Mouse (Mus musculus) limb, embryonic 14.5 days (tissue): ENCODE data around the gene Rpl27a. TPM values are rescaled to one million over a fixed set of nuclear protein-coding genes. Genes with fewer than 3 reads are reported as not detected.

ENCODE experiments used
- ATAC-seq: fragments of 200-750 bp; cut with Nextera tagmentation; 2 replicates; pipeline ENCODE4 v1.8.0; 2017; ENCODE audit warnings: low read depth, moderate number of reproducible peaks, moderate TSS enrichment; ENCODE audit not compliant: low FRiP score
- DNase-seq: peaks from one replicate; pipeline ENCODE4 v3.0.0-alpha.2; 2015; ENCODE audit warnings: low spot score
- H3K27ac ChIP-seq: fragments of 300-500 bp; sonication (generic); replicated peaks from 2 replicates; pipeline ENCODE4 v1.5.1; 2014; ENCODE audit warnings: low read depth, mild to moderate bottlenecking, low read length, moderate library complexity, mixed read lengths
- H3K27me3 ChIP-seq: fragments of 300-500 bp; sonication (generic); 2 replicates; pipeline ENCODE4 v1.6.1; 2014; ENCODE audit warnings: low read length, mixed read lengths; ENCODE audit not compliant: control insufficient read depth, insufficient read depth
- H3K36me3 ChIP-seq: fragments of 300-500 bp; sonication (generic); 2 replicates; pipeline ENCODE4 v1.6.1; 2014; ENCODE audit warnings: mild to moderate bottlenecking, low read length, moderate library complexity, mixed read lengths; ENCODE audit not compliant: control insufficient read depth, insufficient read depth
- H3K4me1 ChIP-seq: fragments of 300-500 bp; sonication (generic); 2 replicates; pipeline ENCODE4 v1.6.1; 2014; ENCODE audit warnings: antibody characterized with exemption, low read length, mixed read lengths; ENCODE audit not compliant: control insufficient read depth, insufficient read depth
- H3K4me2 ChIP-seq: fragments of 300-500 bp; sonication (generic); replicated peaks from 2 replicates; pipeline ENCODE4 v1.6.1; 2014; ENCODE audit warnings: low read depth, mild to moderate bottlenecking, low read length, moderate library complexity; ENCODE audit not compliant: severe bottlenecking
- H3K4me3 ChIP-seq: fragments of 300-500 bp; sonication (generic); replicated peaks from 2 replicates; pipeline ENCODE4 v1.5.1; 2014; ENCODE audit warnings: low read length
- H3K9ac ChIP-seq: fragments of 300-500 bp; sonication (generic); 2 replicates; pipeline ENCODE4 v1.6.1; 2014; ENCODE audit warnings: mild to moderate bottlenecking, low read depth, low read length, moderate library complexity; ENCODE audit not compliant: severe bottlenecking
- H3K9me3 ChIP-seq: fragments of 300-500 bp; sonication (generic); 2 replicates; pipeline ENCODE4 v1.6.1; 2016; ENCODE audit warnings: low read length; ENCODE audit not compliant: control insufficient read depth
- POLR2A ChIP-seq: fragments of 200-500 bp; IDR thresholded peaks from 2 replicates; pipeline ENCODE4 v1.8.0; 2012; ENCODE audit warnings: inconsistent platforms, mild to moderate bottlenecking, moderate library complexity, borderline replicate concordance; ENCODE audit not compliant: insufficient read depth, insufficient read length; ENCODE audit errors: extremely low read depth
- WGBS: fragments of 180-500 bp; shearing (Covaris S2); extraction: QIAGEN DNeasy Blood & Tissue Kit; methylation state at CpG from one replicate; pipeline ENCODE4 v1.1.7; 2014; 5-methylcytosine and 5-hydroxymethylcytosine counted together
- polyA plus RNA-seq, 2 experiments: library from polyadenylated mRNA; depleted of rRNA in 1 of 2; stranded (reverse) in 1 of 2; unstranded in 1 of 2; fragments of >200 nt; fragmentation: Nextera tagmentation in 1 of 2; extraction: Ambion mirVana in 1 of 2; gene quantifications; 2 replicates each; pipeline versions ENCODE4 v1.2.1 to v1.2.3; 2012 to 2014

Gene Rpl27a
- polyA plus RNA-seq (2012; rRNA removed) (705 and 923 TPM in 2 replicates), polyA plus RNA-seq (2014; fragmentation: Nextera tagmentation; extraction: Ambion mirVana) (161 and 165 TPM in 2 replicates)

DNA sequence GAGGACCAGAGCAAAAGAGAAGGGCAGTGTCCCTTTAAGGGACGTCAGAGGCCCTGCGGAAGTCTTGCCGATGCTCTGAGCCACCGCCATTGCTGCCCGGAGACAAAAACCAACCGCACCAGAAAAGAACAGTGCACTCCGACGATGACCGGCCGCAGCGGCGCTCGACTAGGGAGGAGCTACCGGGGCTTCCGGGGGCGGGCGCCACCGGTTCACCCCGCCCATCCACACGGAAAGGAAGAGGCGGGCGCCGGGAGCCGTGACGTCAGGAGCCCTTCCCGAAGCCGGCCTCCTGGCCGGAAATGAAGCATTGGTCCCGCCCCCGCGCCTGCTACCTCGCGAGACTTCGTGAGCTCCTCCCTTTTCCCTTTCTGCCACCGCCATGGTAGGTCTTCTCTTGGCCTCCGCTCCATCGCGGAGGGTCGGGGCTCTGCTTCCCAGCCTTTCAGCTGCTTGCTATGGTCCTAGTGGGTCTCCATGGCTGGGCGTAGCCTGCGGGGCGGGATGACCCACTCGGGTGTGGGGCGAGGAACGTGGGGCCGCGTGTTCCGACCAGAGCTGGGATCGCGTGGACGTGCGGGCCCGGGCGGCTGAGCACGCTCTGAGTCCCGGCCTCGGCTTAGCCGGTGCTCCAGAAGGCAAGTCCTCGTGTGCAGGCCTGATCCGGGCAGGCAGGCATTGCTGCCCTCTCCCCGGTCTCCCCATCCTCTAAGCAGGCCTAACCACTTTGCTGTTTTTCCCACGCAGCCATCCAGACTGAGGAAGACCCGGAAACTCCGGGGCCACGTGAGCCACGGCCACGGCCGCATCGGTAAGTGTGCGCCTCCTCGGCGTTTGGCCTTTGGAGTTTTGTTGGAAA is at the start of gene Rpl27a:
Gene Rpl27a, plus strand, starts transcription at position 310 of the 859 bp plus-strand sequence.
- Histone ChIP-seq H3K27me3 (no peaks in the 10 kb centered on the region), H3K9me3 (no peaks in the 10 kb centered on the region), H3K4me1 (peaks cover 20% of the 10 kb centered on the region), H3K27ac (peak within 1 kb of the TSS; percentile 97), H3K4me2 (peak within 1 kb of the TSS; percentile 82), H3K36me3 (peaks cover 40% of the 10 kb centered on the region), H3K9ac (peak within 1 kb of the TSS; percentile 99), H3K4me3 (peak within 1 kb of the TSS; percentile 90)
- under 1% methylated on average over 61 of the region's 72 CpGs for WGBS
- peak; percentile 97; the same call in 1 of the 2 replicates for TF ChIP-seq POLR2A
- peak; percentile 99 for DNase-seq
- peak; percentile 94 for ATAC-seq

DNA sequence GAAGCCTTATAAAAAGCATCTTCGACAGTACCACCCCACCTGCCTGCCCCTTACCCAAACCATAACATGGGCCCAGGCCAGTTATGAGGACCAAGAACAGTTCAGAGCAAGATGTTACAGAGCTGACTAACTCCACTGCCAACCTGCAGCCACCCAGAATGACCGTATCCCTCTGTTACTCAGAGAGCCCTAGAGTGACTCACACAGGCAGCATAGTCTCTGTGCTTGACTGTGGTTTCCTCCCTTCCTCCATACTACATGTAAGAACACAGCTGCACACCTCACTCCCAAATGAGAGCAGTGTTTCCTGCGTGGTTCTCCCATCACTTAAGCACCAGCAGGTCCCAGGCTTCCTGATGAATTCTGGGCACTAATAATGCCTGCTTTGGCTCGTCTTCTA is 48.2 kb upstream of the Rpl27a start:
- Histone ChIP-seq H3K4me1 (peaks cover 5% of the 10 kb centered on the region; the same call in 1 of the 2 replicates), H3K36me3 (no peaks in the 10 kb centered on the region), H3K4me2 (no peak overlapping the region), H3K4me3 (no peak overlapping the region), H3K9ac (no peak overlapping the region), H3K27ac (no peak overlapping the region), H3K27me3 (no peaks in the 10 kb centered on the region), H3K9me3 (no peaks in the 10 kb centered on the region)
- 72% methylated on average over 4 of the region's 4 CpGs for WGBS
- ATAC-seq (no peak), DNase-seq (no peak)
- TF ChIP-seq POLR2A: no peak

DNA sequence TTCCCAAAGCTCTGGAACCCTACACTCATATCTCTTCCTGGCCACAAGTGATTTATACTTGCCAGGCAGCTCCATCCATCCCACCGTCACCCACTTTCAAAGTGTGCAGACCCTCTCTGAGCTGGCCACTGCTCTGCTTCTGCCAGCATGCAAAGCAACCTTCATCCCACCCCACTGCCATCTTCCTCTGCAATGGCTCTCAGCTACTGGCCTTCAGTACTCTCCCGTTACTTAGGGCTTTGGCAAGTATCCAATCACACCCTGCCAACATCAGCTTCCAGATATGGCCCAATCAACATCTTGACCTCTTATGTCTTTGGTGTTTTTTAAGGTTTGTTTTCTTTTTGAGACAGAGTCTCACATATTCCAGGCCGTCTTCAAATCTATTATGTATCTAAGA is 41.0 kb upstream of the Rpl27a start:
- H3K4me3 ChIP-seq: no peak overlapping the region
- no peaks in the 10 kb centered on the region for H3K36me3 ChIP-seq
- WGBS: 68% methylated on average over 3 of the region's 3 CpGs
- H3K9me3 ChIP-seq: no peaks in the 10 kb centered on the region
- TF ChIP-seq POLR2A: no peak
- no peak for DNase-seq
- no peaks in the 10 kb centered on the region for H3K27me3 ChIP-seq
- no peak overlapping the region for H3K27ac ChIP-seq
- ATAC-seq: no peak
- H3K9ac ChIP-seq: no peak overlapping the region
- no peak overlapping the region for H3K4me2 ChIP-seq
- H3K4me1 ChIP-seq: peaks cover 5% of the 10 kb centered on the region; the same call in 1 of the 2 replicates

DNA sequence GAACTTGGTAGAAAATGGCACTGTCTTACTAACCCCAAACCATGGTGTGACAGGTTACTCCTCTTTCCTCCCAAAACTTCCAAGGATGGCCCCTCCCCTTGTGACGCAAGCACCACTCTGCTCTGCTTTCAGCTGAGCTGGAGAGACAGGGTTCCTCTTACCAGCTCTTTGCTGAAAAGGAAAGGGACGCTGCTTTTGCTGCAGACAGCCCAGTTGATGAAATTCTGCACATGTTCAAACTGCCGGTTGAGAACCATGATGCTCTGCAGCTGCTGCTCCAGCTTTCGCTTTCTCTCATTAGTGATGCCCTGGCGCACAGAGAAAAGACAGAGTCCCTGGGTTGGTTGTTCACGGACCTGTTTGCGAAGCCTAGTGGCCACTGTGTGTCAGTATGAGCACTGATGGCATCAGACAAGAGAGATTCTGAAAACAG is 38.2 kb upstream of the Rpl27a start:
- ATAC-seq (peak; percentile 51), DNase-seq (peak; percentile 12)
- 26% methylated on average over 7 of the region's 7 CpGs for WGBS
- Histone ChIP-seq H3K4me3 (no peak overlapping the region), H3K36me3 (no peaks in the 10 kb centered on the region), H3K9ac (no peak overlapping the region), H3K4me2 (no peak overlapping the region), H3K27ac (no peak overlapping the region), H3K9me3 (no peaks in the 10 kb centered on the region), H3K27me3 (no peaks in the 10 kb centered on the region), H3K4me1 (no peaks in the 10 kb centered on the region)
- no peak for TF ChIP-seq POLR2A

DNA sequence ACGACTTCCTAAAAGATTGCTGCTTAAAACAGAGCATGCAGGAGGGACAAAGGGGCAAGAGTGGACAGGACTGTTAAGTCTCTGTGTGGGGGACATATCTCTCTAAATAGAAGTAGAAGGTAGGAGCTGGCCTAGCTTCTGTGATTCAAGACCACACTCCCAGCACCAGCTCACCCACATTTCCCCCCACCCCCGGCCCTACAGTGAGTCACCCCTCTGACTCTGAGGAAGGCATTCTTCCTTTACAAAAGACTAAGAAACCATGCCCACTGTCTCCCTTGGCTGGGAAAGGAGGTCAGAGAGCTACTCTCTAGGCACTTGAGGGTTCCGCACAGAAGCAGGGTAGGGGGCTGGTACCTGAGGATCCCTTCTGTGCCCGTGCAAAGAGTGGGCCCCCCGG is 34.7 kb upstream of the Rpl27a start:
- DNase-seq (no peak), ATAC-seq (no peak)
- Histone ChIP-seq H3K27ac (no peak overlapping the region), H3K4me2 (no peak overlapping the region), H3K36me3 (no peaks in the 10 kb centered on the region), H3K27me3 (no peaks in the 10 kb centered on the region), H3K4me1 (no peaks in the 10 kb centered on the region), H3K9me3 (no peaks in the 10 kb centered on the region), H3K9ac (no peak overlapping the region), H3K4me3 (no peak overlapping the region)
- WGBS: 74% methylated on average over 5 of the region's 5 CpGs
- no peak for TF ChIP-seq POLR2A
